Comparison of ENCODE assay signal across 9 mouse cellular contexts in the genomic region with DNA sequence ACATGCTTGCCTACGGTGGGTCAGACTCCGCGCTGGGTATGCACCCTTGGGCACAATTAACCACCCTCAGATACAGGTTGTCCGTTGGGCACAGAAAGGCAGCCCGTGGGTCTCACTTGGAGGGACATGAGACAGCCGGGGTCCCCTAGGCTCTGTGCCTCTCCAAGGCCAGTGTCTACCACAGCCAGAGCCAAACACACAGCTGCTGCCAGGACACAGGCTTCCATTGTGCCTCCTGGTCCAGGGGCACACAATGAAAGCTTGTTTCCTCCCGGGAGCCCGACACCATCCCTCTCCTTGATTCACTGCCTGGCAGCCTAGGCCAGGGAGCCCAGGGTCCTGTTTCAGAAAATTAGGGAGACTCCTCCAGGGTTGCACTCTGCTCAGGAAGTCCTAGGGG.
DNase-seq lines count a peak whose midpoint lies in the region; ATAC-seq and TF ChIP-seq lines count a peak whose summit lies in the region.
"Had no signal": no experiment of that assay in that cellular context is flagged by ENCODE, and none has a peak within 500 bp of the region (broad histone marks: within the 10 kb centered on the region; RNA-seq: fewer than 3 reads in every experiment).

No protein-coding gene starts in this region.

- DNase-seq in embryo, embryonic 11 days: peak; percentile 42
- no peak for DNase-seq in embryo, embryonic 10.5 days (ENCODE audit: low spot score)
- DNase-seq in layer of hippocampus, adult 18-20 months (ENCODE audit: low spot score in 2 of 2): peak; percentile 25 to 67
- DNase-seq in liver, postnatal 0 days: no peak
- no peak for DNase-seq in B cell, adult 2 months
- no peak for DNase-seq in heart, adult 2 months

- TF ChIP-seq POLR2A in heart, adult 2 months (IDR thresholded peaks at IDR 0.05; ENCODE audit: insufficient read depth, low read depth, low read length): no peak

- no peaks in the 10 kb centered on the region for H3K27me3 ChIP-seq in midbrain, embryonic 13.5 days
- H3K27me3 ChIP-seq in liver, postnatal 0 days (ENCODE audit: insufficient read depth, low read length): no peaks in the 10 kb centered on the region
- H3K27me3 ChIP-seq in heart, adult 2 months (ENCODE audit: control insufficient read depth, insufficient read depth, low read length): no peaks in the 10 kb centered on the region

- H3K79me2 ChIP-seq in heart, adult 2 months (replicated peaks; ENCODE audit: control insufficient read depth, insufficient read depth, low read length): no peaks in the 10 kb centered on the region

- intact Hi-C loops in heart, adult 2 months (cut with DNase I): no loop called here

- H3K27ac ChIP-seq in midbrain, embryonic 13.5 days: peak overlapping the region; percentile 2; the same call in 1 of the 2 replicates
- H3K27ac ChIP-seq in liver, postnatal 0 days (ENCODE audit: low read depth): no peak overlapping the region
- no peak overlapping the region for H3K27ac ChIP-seq in heart, adult 2 months
- H3K27ac ChIP-seq: macrophage had no signal

- H3K9me3 ChIP-seq in midbrain, embryonic 13.5 days: no peaks in the 10 kb centered on the region
- no peaks in the 10 kb centered on the region for H3K9me3 ChIP-seq in liver, postnatal 0 days (ENCODE audit: low read length)

- WGBS in midbrain, embryonic 13.5 days: 73% methylated on average over 8 of the region's 8 CpGs
- 81% methylated on average over 8 of the region's 8 CpGs for WGBS in liver, postnatal 0 days (ENCODE audit: insufficient replicate concordance)
- WGBS in heart, adult 2 months: 87% methylated on average over 8 of the region's 8 CpGs

- TF ChIP-seq CTCF in liver, postnatal 0 days (IDR thresholded peaks at IDR 0.05; ENCODE audit: low read depth): no peak
- TF ChIP-seq CTCF in heart, adult 2 months (IDR thresholded peaks at IDR 0.05): no peak

- no peak for TF ChIP-seq EP300 in liver, postnatal 0 days (IDR thresholded peaks at IDR 0.05; ENCODE audit: low read depth)
- no peak for TF ChIP-seq EP300 in heart, adult 2 months (IDR thresholded peaks at IDR 0.05; ENCODE audit: insufficient read depth, low read depth, low read length)

- peaks cover 5% of the 10 kb centered on the region for H3K4me1 ChIP-seq in midbrain, embryonic 13.5 days (replicated peaks)
- H3K4me1 ChIP-seq in liver, postnatal 0 days (ENCODE audit: insufficient read depth): 0 out of 2 replicates have a peak, but pooled peaks cover under 1% of the 10 kb centered on the region
- H3K4me1 ChIP-seq in heart, adult 2 months (ENCODE audit: control insufficient read depth, insufficient read depth, low read length): peaks cover 3% of the 10 kb centered on the region

- H3K36me3 ChIP-seq in midbrain, embryonic 13.5 days: no peaks in the 10 kb centered on the region
- no peaks in the 10 kb centered on the region for H3K36me3 ChIP-seq in liver, postnatal 0 days (replicated peaks; ENCODE audit: insufficient read depth, low read length)
- H3K36me3 ChIP-seq in heart, adult 2 months (ENCODE audit: control insufficient read depth, insufficient read depth, low read length): no peaks in the 10 kb centered on the region

- ATAC-seq in erythroblast, adult 5-6 weeks (replicated peaks; ENCODE audit: low FRiP score, poor library complexity, severe bottlenecking): 0 out of 2 replicates have a peak, but pooled peaks have one; percentile 44
- ATAC-seq in midbrain, embryonic 13.5 days: peak; percentile 85
- no peak for ATAC-seq in liver, postnatal 0 days

- no peak overlapping the region for H3K9ac ChIP-seq in midbrain, embryonic 13.5 days (replicated peaks)
- no peak overlapping the region for H3K9ac ChIP-seq in liver, postnatal 0 days (replicated peaks)
- no peak overlapping the region for H3K9ac ChIP-seq in heart, adult 2 months (ENCODE audit: low read depth, low read length)

- H3K4me2 ChIP-seq in midbrain, embryonic 13.5 days (replicated peaks): no peak overlapping the region
- no peak overlapping the region for H3K4me2 ChIP-seq in liver, postnatal 0 days (ENCODE audit: low read depth, low read length)

- H3K4me3 ChIP-seq in midbrain, embryonic 13.5 days (replicated peaks): no peak overlapping the region
- H3K4me3 ChIP-seq in liver, postnatal 0 days (ENCODE audit: low read depth, low read length): no peak overlapping the region
- no peak overlapping the region for H3K4me3 ChIP-seq in heart, adult 2 months

Comparison
In these comparisons a context has a peak if more than half of its experiments do, and no peak if none do; other contexts are left out.
1. DNase-seq: peak in embryo, embryonic 11 days (single experiment) and layer of hippocampus, adult 18-20 months (2 of 2); none in embryo, embryonic 10.5 days (single experiment), liver, postnatal 0 days (single experiment), B cell, adult 2 months (0 of 2) and heart, adult 2 months (0 of 2).